Mouse (Mus musculus): Measurements from ENCODE around the gene Oxt. TPM values are rescaled to one million over a fixed set of nuclear protein-coding genes. Genes with fewer than 3 reads are reported as not detected.

Oxt gene
- polyA plus RNA-seq, 1 experiment = not detected

- no peak overlapping the region for H3K4me3 ChIP-seq (ENCODE audit: insufficient read depth, low read length)
These were observed 13.8 kb downstream of the Oxt start for GRCm38 (mm10) chr2:130589761-130590160.

GRCm38 (mm10) chr2:130591016-130591415 lies 15.0 kb downstream of the Oxt start:
- no peak overlapping the region for H3K4me3 ChIP-seq (ENCODE audit: insufficient read depth, low read length)

More at GRCm38 (mm10) chr2:130589761-130590160, 13.8 kb downstream of the Oxt start:
- Histone ChIP-seq H3K27ac (ENCODE audit: insufficient read depth, low read length) (no peak overlapping the region), H3K4me1 (ENCODE audit: control insufficient read depth, insufficient read depth, low read length) (no peaks in the 10 kb centered on the region)
- TF ChIP-seq POLR2A (IDR thresholded peaks at IDR 0.05; ENCODE audit: low read depth, low read length) = no peak
- no peak for TF ChIP-seq CTCF (IDR thresholded peaks at IDR 0.05; ENCODE audit: borderline replicate concordance, insufficient read depth, low read length)

GRCm38 (mm10) chr2:130595596-130595995 lies 19.6 kb downstream of the Oxt start:
- H3K4me3 ChIP-seq (ENCODE audit: insufficient read depth, low read length) = no peak overlapping the region
- TF ChIP-seq CTCF (IDR thresholded peaks at IDR 0.05; ENCODE audit: borderline replicate concordance, insufficient read depth, low read length) = no peak
- no peak for TF ChIP-seq POLR2A (IDR thresholded peaks at IDR 0.05; ENCODE audit: low read depth, low read length)
- H3K27ac ChIP-seq (ENCODE audit: insufficient read depth, low read length) = no peak overlapping the region
- no peaks in the 10 kb centered on the region for H3K4me1 ChIP-seq (ENCODE audit: control insufficient read depth, insufficient read depth, low read length)

More at GRCm38 (mm10) chr2:130591016-130591415, 15.0 kb downstream of the Oxt start:
- TF ChIP-seq POLR2A (IDR thresholded peaks at IDR 0.05; ENCODE audit: low read depth, low read length) (no peak), CTCF (IDR thresholded peaks at IDR 0.05; ENCODE audit: borderline replicate concordance, insufficient read depth, low read length) (no peak)
- H3K27ac ChIP-seq (ENCODE audit: insufficient read depth, low read length) = no peak overlapping the region
- no peaks in the 10 kb centered on the region for H3K4me1 ChIP-seq (ENCODE audit: control insufficient read depth, insufficient read depth, low read length)

- no peaks in the 10 kb centered on the region for H3K4me1 ChIP-seq (ENCODE audit: control insufficient read depth, insufficient read depth, low read length)
- TF ChIP-seq POLR2A (IDR thresholded peaks at IDR 0.05; ENCODE audit: low read depth, low read length) = no peak
- TF ChIP-seq CTCF (IDR thresholded peaks at IDR 0.05; ENCODE audit: borderline replicate concordance, insufficient read depth, low read length) = no peak
- no peak overlapping the region for H3K4me3 ChIP-seq (ENCODE audit: insufficient read depth, low read length)
- H3K27ac ChIP-seq (ENCODE audit: insufficient read depth, low read length) = no peak overlapping the region
These were observed 21.6 kb downstream of the Oxt start for GRCm38 (mm10) chr2:130597601-130598010.

- Histone ChIP-seq H3K27ac (ENCODE audit: insufficient read depth, low read length) (no peak overlapping the region), H3K4me3 (ENCODE audit: insufficient read depth, low read length) (no peak overlapping the region)
These were observed 22.4 kb downstream of the Oxt start for GRCm38 (mm10) chr2:130598399-130598798.

GRCm38 (mm10) chr2:130602195-130602594 lies 26.2 kb downstream of the Oxt start:
- TF ChIP-seq POLR2A (IDR thresholded peaks at IDR 0.05; ENCODE audit: low read depth, low read length) (no peak), CTCF (IDR thresholded peaks at IDR 0.05; ENCODE audit: borderline replicate concordance, insufficient read depth, low read length) (no peak)
- Histone ChIP-seq H3K4me3 (ENCODE audit: insufficient read depth, low read length) (no peak overlapping the region), H3K27ac (ENCODE audit: insufficient read depth, low read length) (no peak overlapping the region), H3K4me1 (ENCODE audit: control insufficient read depth, insufficient read depth, low read length) (no peaks in the 10 kb centered on the region)

More at GRCm38 (mm10) chr2:130598399-130598798, 22.4 kb downstream of the Oxt start:
- H3K4me1 ChIP-seq (ENCODE audit: control insufficient read depth, insufficient read depth, low read length) = no peaks in the 10 kb centered on the region
- TF ChIP-seq CTCF (IDR thresholded peaks at IDR 0.05; ENCODE audit: borderline replicate concordance, insufficient read depth, low read length) (no peak), POLR2A (IDR thresholded peaks at IDR 0.05; ENCODE audit: low read depth, low read length) (no peak)

- H3K4me3 ChIP-seq (ENCODE audit: insufficient read depth, low read length) = no peak overlapping the region
- H3K4me1 ChIP-seq (ENCODE audit: control insufficient read depth, insufficient read depth, low read length) = no peaks in the 10 kb centered on the region
- no peak for TF ChIP-seq POLR2A (IDR thresholded peaks at IDR 0.05; ENCODE audit: low read depth, low read length)
- TF ChIP-seq CTCF (IDR thresholded peaks at IDR 0.05; ENCODE audit: borderline replicate concordance, insufficient read depth, low read length) = 0 out of 2 replicates have a peak, but pooled peaks have one; percentile 6
- no peak overlapping the region for H3K27ac ChIP-seq (ENCODE audit: insufficient read depth, low read length)
These were observed 37.1 kb downstream of the Oxt start for GRCm38 (mm10) chr2:130613091-130613490.

GRCm38 (mm10) chr2:130618972-130619371 lies 43.0 kb downstream of the Oxt start:
- no peaks in the 10 kb centered on the region for H3K4me1 ChIP-seq (ENCODE audit: control insufficient read depth, insufficient read depth, low read length)
- H3K4me3 ChIP-seq (ENCODE audit: insufficient read depth, low read length) = no peak overlapping the region
- H3K27ac ChIP-seq (ENCODE audit: insufficient read depth, low read length) = no peak overlapping the region
- TF ChIP-seq CTCF (IDR thresholded peaks at IDR 0.05; ENCODE audit: borderline replicate concordance, insufficient read depth, low read length) (no peak), POLR2A (IDR thresholded peaks at IDR 0.05; ENCODE audit: low read depth, low read length) (no peak)

Other genes with a start within 250 kb of the Oxt start
- gene Cpxm1, start 178.6 kb upstream of the Oxt start, polyA plus RNA-seq (2011; ENCODE audit: insufficient read length, low read depth, missing spikeins) = 38.9 and 54.4 TPM in 2 replicates
- gene Gm28372, start 170.9 kb upstream of the Oxt start, polyA plus RNA-seq (2011; ENCODE audit: insufficient read length, low read depth, missing spikeins) = not detected in 2 replicates
- not detected in 2 replicates for gene 1700020A23Rik, start 170.9 kb upstream of the Oxt start, polyA plus RNA-seq (2011; ENCODE audit: insufficient read length, low read depth, missing spikeins)
- gene Tmem239, start 169.7 kb upstream of the Oxt start, polyA plus RNA-seq (2011; ENCODE audit: insufficient read length, low read depth, missing spikeins) = not detected in 2 replicates
- gene Vps16, start 151.8 kb upstream of the Oxt start, polyA plus RNA-seq (2011; ENCODE audit: insufficient read length, low read depth, missing spikeins) = 84.9 and 90.1 TPM in 2 replicates
- gene Pced1a, start 151.5 kb upstream of the Oxt start, polyA plus RNA-seq (2011; ENCODE audit: insufficient read length, low read depth, missing spikeins) = 15.8 and 18.7 TPM in 2 replicates
- 116 and 121 TPM in 2 replicates for gene Ptpra, start 125.9 kb upstream of the Oxt start, polyA plus RNA-seq (2011; ENCODE audit: insufficient read length, low read depth, missing spikeins)
- 24.4 and 24.7 TPM in 2 replicates for gene Mrps26, start 12.4 kb upstream of the Oxt start, polyA plus RNA-seq (2011; ENCODE audit: insufficient read length, low read depth, missing spikeins)
- gene Avp, start 6.4 kb downstream of the Oxt start, polyA plus RNA-seq (2011; ENCODE audit: insufficient read length, low read depth, missing spikeins) = not detected in 2 replicates
- gene Fastkd5, start 53.9 kb downstream of the Oxt start, polyA plus RNA-seq (2011; ENCODE audit: insufficient read length, low read depth, missing spikeins) = 9.3 and 10.3 TPM in 2 replicates
- 7.2 and 8.4 TPM in 2 replicates for gene Ubox5, start 53.9 kb downstream of the Oxt start, polyA plus RNA-seq (2011; ENCODE audit: insufficient read length, low read depth, missing spikeins)
- 4.5 and 5.1 TPM in 2 replicates for gene Lzts3, start 66.6 kb downstream of the Oxt start, polyA plus RNA-seq (2011; ENCODE audit: insufficient read length, low read depth, missing spikeins)
- 45.9 and 46.7 TPM in 2 replicates for gene Ddrgk1, start 88.5 kb downstream of the Oxt start, polyA plus RNA-seq (2011; ENCODE audit: insufficient read length, low read depth, missing spikeins)
- gene Itpa, start 91.4 kb downstream of the Oxt start, polyA plus RNA-seq (2011; ENCODE audit: insufficient read length, low read depth, missing spikeins) = 66.6 and 71.8 TPM in 2 replicates
- 3.5 TPM in 2 replicates for gene Slc4a11, start 121.3 kb downstream of the Oxt start, polyA plus RNA-seq (2011; ENCODE audit: insufficient read length, low read depth, missing spikeins)